Mouse (Mus musculus) heart, embryonic 16.5 days (tissue): ENCODE measurements around the gene Fam83g. TPM values are rescaled to one million over a fixed set of nuclear protein-coding genes. Genes with fewer than 3 reads are reported as not detected.

Source experiments
- polyA plus RNA-seq: library from polyadenylated mRNA; unstranded; fragments of >200 nt; fragmentation: Nextera tagmentation; extraction: Ambion mirVana; gene quantifications from 2 replicates; pipeline ENCODE4 v1.2.1, GENCODE M21; 2015

The Fam83g gene
- polyA plus RNA-seq, 1 experiment from 2014 or later: 1.5 TPM

Other genes starting within 250 kb of the Fam83g start
- gene Rnf112, start 230.0 kb upstream of the Fam83g start, polyA plus RNA-seq: 0.07 and 0.29 TPM in 2 replicates
- 125 and 225 TPM in 2 replicates for gene Mfap4, start 198.7 kb upstream of the Fam83g start, polyA plus RNA-seq
- 27.4 and 28.9 TPM in 2 replicates for gene Mapk7, start 189.7 kb upstream of the Fam83g start, polyA plus RNA-seq
- 11.6 and 13.3 TPM in 2 replicates for gene B9d1, start 178.9 kb upstream of the Fam83g start, polyA plus RNA-seq
- 19.0 and 19.7 TPM in 2 replicates for gene Epn2, start 104.4 kb upstream of the Fam83g start, polyA plus RNA-seq
- 13.9 and 15.7 TPM in 2 replicates for gene Grap, start 30.8 kb upstream of the Fam83g start, polyA plus RNA-seq
- 0.11 TPM in 1 of 2 replicates, not detected in the other for gene Slc5a10, start 36.7 kb downstream of the Fam83g start, polyA plus RNA-seq
- gene Prpsap2, start 78.0 kb downstream of the Fam83g start, polyA plus RNA-seq: 14.0 and 17.7 TPM in 2 replicates
- gene Ulk2, start 171.0 kb downstream of the Fam83g start, polyA plus RNA-seq: 11.4 and 11.9 TPM in 2 replicates
- 14.1 and 14.5 TPM in 2 replicates for gene Akap10, start 246.2 kb downstream of the Fam83g start, polyA plus RNA-seq